Comparison of ENCODE assay signal across 7 mouse cellular contexts in the genomic region with DNA sequence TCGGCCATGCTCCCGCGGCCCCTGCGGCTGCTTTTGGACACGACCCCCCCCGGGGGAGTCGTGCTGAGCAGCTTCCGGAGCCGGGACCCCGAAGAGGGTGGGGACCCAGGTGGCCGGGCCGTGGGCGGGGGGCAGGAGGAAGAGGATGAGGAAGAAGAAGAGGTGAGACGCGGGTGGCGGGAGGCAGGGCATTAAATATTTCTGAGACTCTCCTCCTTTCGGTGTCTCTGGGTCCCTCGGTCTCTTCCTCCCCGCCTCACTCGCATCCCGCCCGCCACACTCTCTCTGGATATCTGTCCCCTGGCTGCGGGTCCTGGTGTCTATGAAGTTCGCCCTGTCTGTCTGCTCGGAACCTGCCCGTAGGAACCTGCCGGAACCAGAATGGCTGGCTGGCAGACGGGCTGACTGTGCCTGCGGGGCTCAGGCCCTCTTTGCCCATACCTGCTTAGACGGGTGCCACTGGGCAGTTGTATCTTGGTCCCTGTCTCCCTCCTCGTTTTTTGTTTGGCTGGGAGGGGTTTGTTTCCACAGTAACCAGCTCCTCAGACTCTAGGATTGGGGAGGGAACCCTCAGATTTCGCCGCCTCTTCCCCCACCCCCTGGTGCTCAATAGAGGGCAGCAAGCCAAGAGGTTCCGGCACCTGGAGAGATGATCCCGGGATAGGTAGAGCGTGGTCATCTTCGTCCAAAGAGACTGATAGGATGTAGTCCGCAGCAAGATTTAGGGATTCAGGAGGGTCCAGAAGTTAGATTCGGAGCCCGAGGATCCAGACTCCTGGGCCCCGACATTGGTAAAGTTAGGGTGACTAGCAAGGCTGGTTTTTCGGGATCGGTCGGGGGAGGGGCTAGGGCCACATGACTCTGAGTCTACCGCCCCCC. TPM values are rescaled to one million over a fixed set of nuclear protein-coding genes. Genes with fewer than 3 reads are reported as not detected.
DNase-seq lines count a peak whose midpoint lies in the region; ATAC-seq and TF ChIP-seq lines count a peak whose summit lies in the region.

No protein-coding gene starts in this region.

- TF ChIP-seq CTCF in G1E (IDR thresholded peaks at IDR 0.05; ENCODE audit: low read depth, low read length): no peak
- TF ChIP-seq CTCF in small intestine, adult 2 months (IDR thresholded peaks at IDR 0.05; ENCODE audit: extremely low read depth, insufficient read length, insufficient replicate concordance, low read depth, low read length): no peak

- peak overlapping the region; percentile 84 for H3K9ac ChIP-seq in forebrain, embryonic 11.5 days (ENCODE audit: low read length)
- H3K9ac ChIP-seq in hindbrain, embryonic 12.5 days: peak overlapping the region; percentile 94

- peaks cover 72% of the 10 kb centered on the region for H3K36me3 ChIP-seq in G1E (replicated peaks)
- H3K36me3 ChIP-seq in forebrain, embryonic 11.5 days (ENCODE audit: control insufficient read depth, insufficient read depth, low read length): no peaks in the 10 kb centered on the region
- peaks cover 41% of the 10 kb centered on the region for H3K36me3 ChIP-seq in hindbrain, embryonic 12.5 days
- peaks cover 56% of the 10 kb centered on the region for H3K36me3 ChIP-seq in macrophage (ENCODE audit: inconsistent target)
- H3K36me3 ChIP-seq in small intestine, adult 2 months (ENCODE audit: control insufficient read depth, insufficient read depth, low read length): peaks cover 31% of the 10 kb centered on the region

- H3K4me1 ChIP-seq in G1E (ENCODE audit: insufficient read depth, low read depth, low read length): peaks cover 69% of the 10 kb centered on the region
- H3K4me1 ChIP-seq in forebrain, embryonic 11.5 days (replicated peaks; ENCODE audit: control insufficient read depth, insufficient read depth, low read length): peaks cover 13% of the 10 kb centered on the region; the same call in 1 of the 2 replicates
- peaks cover 25% of the 10 kb centered on the region for H3K4me1 ChIP-seq in hindbrain, embryonic 12.5 days
- peaks cover 2% of the 10 kb centered on the region; the same call in 1 of the 2 replicates for H3K4me1 ChIP-seq in small intestine, adult 2 months (ENCODE audit: control insufficient read depth, insufficient read depth, insufficient read length, low read length)

- H3K4me2 ChIP-seq in forebrain, embryonic 11.5 days (ENCODE audit: low read depth, low read length, severe bottlenecking): peak overlapping the region; percentile 100
- H3K4me2 ChIP-seq in hindbrain, embryonic 12.5 days (replicated peaks): peak overlapping the region; percentile 98

- no peaks in the 10 kb centered on the region for H3K27me3 ChIP-seq in G1E (ENCODE audit: insufficient read depth, low read length)
- no peaks in the 10 kb centered on the region for H3K27me3 ChIP-seq in forebrain, embryonic 11.5 days (ENCODE audit: control insufficient read depth, insufficient read depth, low read length)
- H3K27me3 ChIP-seq in hindbrain, embryonic 12.5 days: no peaks in the 10 kb centered on the region
- no peaks in the 10 kb centered on the region for H3K27me3 ChIP-seq in small intestine, adult 2 months (ENCODE audit: control insufficient read depth, insufficient read depth, low read length)

- H3K9me3 ChIP-seq in G1E (replicated peaks): no peaks in the 10 kb centered on the region
- no peaks in the 10 kb centered on the region for H3K9me3 ChIP-seq in forebrain, embryonic 11.5 days (ENCODE audit: control insufficient read depth, low read length)
- H3K9me3 ChIP-seq in hindbrain, embryonic 12.5 days (replicated peaks): no peaks in the 10 kb centered on the region

- peak overlapping the region; percentile 94 for H3K27ac ChIP-seq in forebrain, embryonic 11.5 days (ENCODE audit: low read depth, low read length)
- peak overlapping the region; percentile 96 for H3K27ac ChIP-seq in hindbrain, embryonic 12.5 days
- peak overlapping the region; percentile 98 for H3K27ac ChIP-seq in macrophage
- H3K27ac ChIP-seq in small intestine, adult 2 months (ENCODE audit: insufficient read depth, low read depth, low read length): no peak overlapping the region; the same call in 1 of the 2 replicates

- peak; percentile 56; the same call in 1 of the 2 replicates for ATAC-seq in G1E (ENCODE audit: extremely low read depth, insufficient number of reproducible peaks, low FRiP score, poor library complexity, severe bottlenecking)
- peak; percentile 28; the same call in 1 of the 2 replicates for ATAC-seq in forebrain, embryonic 11.5 days (replicated peaks; ENCODE audit: low FRiP score)
- 0 out of 2 replicates have a peak, but pooled peaks have one; percentile 8 for ATAC-seq in hindbrain, embryonic 12.5 days (ENCODE audit: low FRiP score)

- peak; percentile 65 for DNase-seq in G1E (ENCODE audit: low spot score)
- peak; percentile 71 to 80 for DNase-seq in adrenal gland, postnatal 36 days
- DNase-seq in forebrain, embryonic 11.5 days (ENCODE audit: low spot score): no peak
- peak; percentile 54 to 62 for DNase-seq in layer of hippocampus, postnatal 25 days (ENCODE audit: extremely low spot score in 1 of 2, low spot score in 1 of 2)

- H3K4me3 ChIP-seq in G1E (ENCODE audit: low read depth, low read length): peak overlapping the region; percentile 91
- peak overlapping the region; percentile 83 for H3K4me3 ChIP-seq in forebrain, embryonic 11.5 days (ENCODE audit: low read depth, low read length)
- peak overlapping the region; percentile 87 for H3K4me3 ChIP-seq in hindbrain, embryonic 12.5 days
- peak overlapping the region; percentile 83 for H3K4me3 ChIP-seq in macrophage (ENCODE audit: inconsistent target)
- peak overlapping the region; percentile 85 for H3K4me3 ChIP-seq in small intestine, adult 2 months (ENCODE audit: low read depth, low read length)

- H3K79me2 ChIP-seq in macrophage (ENCODE audit: inconsistent target): peaks cover 86% of the 10 kb centered on the region

- TF ChIP-seq POLR2A in small intestine, adult 2 months (IDR thresholded peaks at IDR 0.05; ENCODE audit: low read depth, low read length): peak; percentile 37; the same call in 1 of the 2 replicates

- WGBS in forebrain, embryonic 11.5 days: under 1% methylated on average over 42 of the region's 45 CpGs
- under 1% methylated on average over 44 of the region's 45 CpGs for WGBS in hindbrain, embryonic 12.5 days
- 1% methylated on average over 44 of the region's 45 CpGs for WGBS in macrophage (ENCODE audit: missing documents)
- WGBS in small intestine, adult 2 months: under 1% methylated on average over 45 of the region's 45 CpGs

RNA-seq across cellular contexts. Expression of gene Rgl2, which starts 1.2 kb away (rescaled TPM):
- 27.0 and 32.9 TPM in 2 replicates for total RNA-seq in G1E (2014; fragmentation: Nextera tagmentation)
- 35.5 and 38.9 TPM in 2 replicates for total RNA-seq in G1E (2017)
- 145 and 166 TPM in 2 replicates for polyA plus RNA-seq in G1E (2012)
- 10 to 100 TPM; 37.0 to 45.9 TPM for total RNA-seq in adrenal gland, postnatal 36 days (2021)
- polyA plus RNA-seq in forebrain, embryonic 11.5 days (2014; fragmentation: Nextera tagmentation; extraction: Ambion mirVana): 48.0 and 51.5 TPM in 2 replicates
- 63.1 and 64.1 TPM in 2 replicates for polyA plus RNA-seq in hindbrain, embryonic 12.5 days (2016; fragmentation: Nextera tagmentation; extraction: Ambion mirVana)
- 10 to 100 TPM; 53.4 to 72.7 TPM for total RNA-seq in layer of hippocampus, postnatal 25 days (2021)
- total RNA-seq in macrophage (2018; cell fraction: chromatin; rRNA removed): 1,000 to 10,000 TPM in 5 of 26 experiments, 100 to 1,000 TPM in 21; 361 to 1,491 (median 730) TPM
- 10 to 100 TPM; 16.2 to 93.6 (median 48.0) TPM for total RNA-seq in macrophage (2018; cell fraction: cytosol; rRNA removed)
- 100 to 1,000 TPM; 102 to 712 (median 325) TPM for total RNA-seq in macrophage (2018; cell fraction: nucleus; rRNA removed)
- 36.9 to 101 TPM (median 53.4 TPM) in 3 replicates for polyA plus RNA-seq in macrophage (2018)
- 45.3 and 60.7 TPM in 2 replicates for polyA plus RNA-seq in small intestine, adult 2 months (2012; rRNA removed)

RNA-seq across cellular contexts. Expression of gene Pfdn6, which starts 9.6 kb away (rescaled TPM):
- total RNA-seq in G1E (2014; fragmentation: Nextera tagmentation) (63.5 and 75.3 TPM in 2 replicates), G1E (2017) (133 and 141 TPM in 2 replicates)
- polyA plus RNA-seq in G1E (2012) (347 and 373 TPM in 2 replicates), macrophage (2018) (39.8 to 92.0 TPM (median 50.8 TPM) in 3 replicates)
- total RNA-seq in adrenal gland, postnatal 36 days (2021): 10 to 100 TPM; 89.2 to 90.6 TPM
- polyA plus RNA-seq in forebrain, embryonic 11.5 days (2014; fragmentation: Nextera tagmentation; extraction: Ambion mirVana): 202 and 214 TPM in 2 replicates
- polyA plus RNA-seq in hindbrain, embryonic 12.5 days (2016; fragmentation: Nextera tagmentation; extraction: Ambion mirVana): 173 and 180 TPM in 2 replicates
- 10 to 100 TPM; 95.7 to 97.8 TPM for total RNA-seq in layer of hippocampus, postnatal 25 days (2021)
- 10 to 100 TPM in 11 of 26 experiments, 1 to 10 TPM in 13, not detected in 2; 1.5 to 26.8 (median 8.4) TPM for total RNA-seq in macrophage (2018; cell fraction: chromatin; rRNA removed)
- total RNA-seq in macrophage (2018; cell fraction: cytosol; rRNA removed): 10 to 100 TPM; 46.7 to 86.0 (median 67.1) TPM
- total RNA-seq in macrophage (2018; cell fraction: nucleus; rRNA removed): 10 to 100 TPM in 21 of 26 experiments, 1 to 10 TPM in 5; 4.4 to 34.3 (median 16.2) TPM
- 9.3 and 19.4 TPM in 2 replicates for polyA plus RNA-seq in small intestine, adult 2 months (2012; rRNA removed)

RNA-seq across cellular contexts. Expression of gene Wdr46, which starts 9.9 kb away (rescaled TPM):
- total RNA-seq in G1E (2014; fragmentation: Nextera tagmentation) (29.6 and 34.2 TPM in 2 replicates), G1E (2017) (30.7 and 31.1 TPM in 2 replicates)
- polyA plus RNA-seq in G1E (2012) (72.2 and 83.2 TPM in 2 replicates), macrophage (2018) (10.9 to 27.3 TPM (median 11.8 TPM) in 3 replicates)
- total RNA-seq in adrenal gland, postnatal 36 days (2021): 10 to 100 TPM; 34.4 to 34.9 TPM
- polyA plus RNA-seq in forebrain, embryonic 11.5 days (2014; fragmentation: Nextera tagmentation; extraction: Ambion mirVana): 42.6 and 47.2 TPM in 2 replicates
- polyA plus RNA-seq in hindbrain, embryonic 12.5 days (2016; fragmentation: Nextera tagmentation; extraction: Ambion mirVana): 37.1 and 38.8 TPM in 2 replicates
- total RNA-seq in layer of hippocampus, postnatal 25 days (2021): 10 to 100 TPM; 13.2 to 14.2 TPM
- total RNA-seq in macrophage (2018; cell fraction: chromatin; rRNA removed): 10 to 100 TPM in 15 of 26 experiments, 1 to 10 TPM in 11; 2.7 to 39.0 (median 15.4) TPM
- 10 to 100 TPM in 21 of 26 experiments, 1 to 10 TPM in 5; 7.8 to 14.9 (median 12.4) TPM for total RNA-seq in macrophage (2018; cell fraction: cytosol; rRNA removed)
- 10 to 100 TPM in 12 of 26 experiments, 1 to 10 TPM in 14; 4.6 to 28.7 (median 9.5) TPM for total RNA-seq in macrophage (2018; cell fraction: nucleus; rRNA removed)
- 10.0 and 12.4 TPM in 2 replicates for polyA plus RNA-seq in small intestine, adult 2 months (2012; rRNA removed)

RNA-seq across cellular contexts. Expression of gene Zbtb22, which starts 14.8 kb away (rescaled TPM):
- total RNA-seq in G1E (2014; fragmentation: Nextera tagmentation) (9.5 and 15.8 TPM in 2 replicates), G1E (2017) (19.7 and 22.2 TPM in 2 replicates)
- polyA plus RNA-seq in G1E (2012) (41.9 and 42.1 TPM in 2 replicates), macrophage (2018) (18.2 to 24.0 TPM (median 21.3 TPM) in 3 replicates)
- 10 to 100 TPM; 26.5 to 36.1 TPM for total RNA-seq in adrenal gland, postnatal 36 days (2021)
- polyA plus RNA-seq in forebrain, embryonic 11.5 days (2014; fragmentation: Nextera tagmentation; extraction: Ambion mirVana): 13.0 and 14.9 TPM in 2 replicates
- 21.7 and 25.5 TPM in 2 replicates for polyA plus RNA-seq in hindbrain, embryonic 12.5 days (2016; fragmentation: Nextera tagmentation; extraction: Ambion mirVana)
- 10 to 100 TPM; 27.7 to 29.6 TPM for total RNA-seq in layer of hippocampus, postnatal 25 days (2021)
- total RNA-seq in macrophage (2018; cell fraction: chromatin; rRNA removed): 10 to 100 TPM; 19.6 to 48.0 (median 32.3) TPM
- 10 to 100 TPM; 20.3 to 33.9 (median 27.8) TPM for total RNA-seq in macrophage (2018; cell fraction: cytosol; rRNA removed)
- 10 to 100 TPM; 23.9 to 53.5 (median 40.4) TPM for total RNA-seq in macrophage (2018; cell fraction: nucleus; rRNA removed)
- 64.1 and 134 TPM in 2 replicates for polyA plus RNA-seq in small intestine, adult 2 months (2012; rRNA removed)

RNA-seq across cellular contexts. Expression of gene Tapbp, which starts 14.8 kb away (rescaled TPM):
- total RNA-seq in G1E (2014; fragmentation: Nextera tagmentation) (34.0 and 43.0 TPM in 2 replicates), G1E (2017) (17.0 and 18.5 TPM in 2 replicates)
- polyA plus RNA-seq in G1E (2012) (142 and 157 TPM in 2 replicates), macrophage (2018) (235 to 575 TPM (median 237 TPM) in 3 replicates)
- 100 to 1,000 TPM; 178 to 181 TPM for total RNA-seq in adrenal gland, postnatal 36 days (2021)
- 13.9 and 15.5 TPM in 2 replicates for polyA plus RNA-seq in forebrain, embryonic 11.5 days (2014; fragmentation: Nextera tagmentation; extraction: Ambion mirVana)
- 23.9 and 27.6 TPM in 2 replicates for polyA plus RNA-seq in hindbrain, embryonic 12.5 days (2016; fragmentation: Nextera tagmentation; extraction: Ambion mirVana)
- total RNA-seq in layer of hippocampus, postnatal 25 days (2021): 10 to 100 TPM; 36.2 to 37.0 TPM
- 1,000 to 10,000 TPM in 1 of 26 experiments, 100 to 1,000 TPM in 25; 113 to 1,389 (median 406) TPM for total RNA-seq in macrophage (2018; cell fraction: chromatin; rRNA removed)
- total RNA-seq in macrophage (2018; cell fraction: cytosol; rRNA removed): 1,000 to 10,000 TPM in 11 of 26 experiments, 100 to 1,000 TPM in 15; 321 to 1,516 (median 723) TPM
- 1,000 to 10,000 TPM in 17 of 26 experiments, 100 to 1,000 TPM in 9; 461 to 2,733 (median 1,524) TPM for total RNA-seq in macrophage (2018; cell fraction: nucleus; rRNA removed)
- polyA plus RNA-seq in small intestine, adult 2 months (2012; rRNA removed): 151 and 367 TPM in 2 replicates
